Mouse (Mus musculus): Measurements from ENCODE around the gene Agbl1. TPM values are rescaled to one million over a fixed set of nuclear protein-coding genes. Genes with fewer than 3 reads are reported as not detected.

Agbl1 gene
- polyA plus RNA-seq, 1 experiment from 2014 or later: 0.16 TPM

DNA sequence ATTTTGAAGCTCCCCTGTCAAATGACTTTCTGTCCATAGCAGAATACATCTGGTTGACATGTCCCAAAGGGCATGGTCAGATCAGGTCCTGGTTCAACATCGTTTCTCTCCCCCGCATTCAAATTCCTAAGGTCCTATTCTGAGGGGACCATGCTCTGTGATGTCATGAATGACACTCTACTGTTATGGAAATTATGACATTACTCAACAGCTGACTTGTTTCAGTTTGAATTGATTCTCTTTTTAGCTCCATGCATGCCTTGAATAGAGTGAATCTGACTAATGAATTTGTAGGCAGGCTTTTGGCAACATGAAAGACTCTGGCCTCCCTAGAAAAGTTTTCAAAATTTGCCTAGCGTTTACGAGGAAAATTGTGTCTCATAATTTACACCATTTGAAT, 141.6 kb downstream of the Agbl1 start:
- Histone ChIP-seq H3K4me1 (ENCODE audit: control insufficient read depth, insufficient read depth, low read depth, low read length) (no peaks in the 10 kb centered on the region), H3K9ac (ENCODE audit: low read depth, low read length) (no peak overlapping the region), H3K9me3 (ENCODE audit: control insufficient read depth, low read length) (no peaks in the 10 kb centered on the region), H3K4me3 (ENCODE audit: low read length) (no peak overlapping the region), H3K27me3 (replicated peaks; ENCODE audit: control insufficient read depth, insufficient read depth, low read length) (no peaks in the 10 kb centered on the region), H3K27ac (ENCODE audit: low read depth, low read length) (no peak overlapping the region), H3K4me2 (ENCODE audit: low read length) (no peak overlapping the region), H3K36me3 (ENCODE audit: control insufficient read depth, insufficient read depth, low read length) (no peaks in the 10 kb centered on the region)
- WGBS: 42% methylated on average over 4 of the region's 4 CpGs
- no peak for ATAC-seq

GRCm38 (mm10) chr7:76379493-76379892, 149.8 kb downstream of the Agbl1 start:
- ATAC-seq: no peak
- 94% methylated on average over 3 of the region's 3 CpGs for WGBS
- H3K36me3 ChIP-seq (ENCODE audit: control insufficient read depth, insufficient read depth, low read length): no peaks in the 10 kb centered on the region
- no peak overlapping the region for H3K4me2 ChIP-seq (ENCODE audit: low read length)
- H3K4me1 ChIP-seq (ENCODE audit: control insufficient read depth, insufficient read depth, low read depth, low read length): no peaks in the 10 kb centered on the region
- H3K27me3 ChIP-seq (replicated peaks; ENCODE audit: control insufficient read depth, insufficient read depth, low read length): no peaks in the 10 kb centered on the region
- no peak overlapping the region for H3K4me3 ChIP-seq (ENCODE audit: low read length)
- H3K9ac ChIP-seq (ENCODE audit: low read depth, low read length): no peak overlapping the region
- no peak overlapping the region for H3K27ac ChIP-seq (ENCODE audit: low read depth, low read length)
- H3K9me3 ChIP-seq (ENCODE audit: control insufficient read depth, low read length): no peaks in the 10 kb centered on the region

GRCm38 (mm10) chr7:76381986-76382385, 152.3 kb downstream of the Agbl1 start:
- WGBS: 82% methylated on average over 2 of the region's 2 CpGs

GRCm38 (mm10) chr7:76389240-76389639, 159.6 kb downstream of the Agbl1 start:
- Histone ChIP-seq H3K4me2 (ENCODE audit: low read length) (no peak overlapping the region), H3K27me3 (replicated peaks; ENCODE audit: control insufficient read depth, insufficient read depth, low read length) (no peaks in the 10 kb centered on the region), H3K9me3 (ENCODE audit: control insufficient read depth, low read length) (no peaks in the 10 kb centered on the region), H3K9ac (ENCODE audit: low read depth, low read length) (no peak overlapping the region; the same call in 1 of the 2 replicates), H3K27ac (ENCODE audit: low read depth, low read length) (no peak overlapping the region), H3K36me3 (ENCODE audit: control insufficient read depth, insufficient read depth, low read length) (no peaks in the 10 kb centered on the region), H3K4me3 (ENCODE audit: low read length) (no peak overlapping the region), H3K4me1 (ENCODE audit: control insufficient read depth, insufficient read depth, low read depth, low read length) (peaks cover 13% of the 10 kb centered on the region)
- 78% methylated on average over 5 of the region's 5 CpGs for whole genome bisulfite sequencing
- no peak for ATAC-seq

More at GRCm38 (mm10) chr7:76381986-76382385, 152.3 kb downstream of the Agbl1 start:
- no peaks in the 10 kb centered on the region for H3K4me1 ChIP-seq (ENCODE audit: control insufficient read depth, insufficient read depth, low read depth, low read length)
- H3K4me3 ChIP-seq (ENCODE audit: low read length): no peak overlapping the region
- no peaks in the 10 kb centered on the region for H3K36me3 ChIP-seq (ENCODE audit: control insufficient read depth, insufficient read depth, low read length)
- ATAC-seq: no peak
- no peak overlapping the region for H3K9ac ChIP-seq (ENCODE audit: low read depth, low read length)
- no peak overlapping the region for H3K27ac ChIP-seq (ENCODE audit: low read depth, low read length)
- H3K27me3 ChIP-seq (replicated peaks; ENCODE audit: control insufficient read depth, insufficient read depth, low read length): no peaks in the 10 kb centered on the region
- no peaks in the 10 kb centered on the region for H3K9me3 ChIP-seq (ENCODE audit: control insufficient read depth, low read length)
- H3K4me2 ChIP-seq (ENCODE audit: low read length): no peak overlapping the region

DNA sequence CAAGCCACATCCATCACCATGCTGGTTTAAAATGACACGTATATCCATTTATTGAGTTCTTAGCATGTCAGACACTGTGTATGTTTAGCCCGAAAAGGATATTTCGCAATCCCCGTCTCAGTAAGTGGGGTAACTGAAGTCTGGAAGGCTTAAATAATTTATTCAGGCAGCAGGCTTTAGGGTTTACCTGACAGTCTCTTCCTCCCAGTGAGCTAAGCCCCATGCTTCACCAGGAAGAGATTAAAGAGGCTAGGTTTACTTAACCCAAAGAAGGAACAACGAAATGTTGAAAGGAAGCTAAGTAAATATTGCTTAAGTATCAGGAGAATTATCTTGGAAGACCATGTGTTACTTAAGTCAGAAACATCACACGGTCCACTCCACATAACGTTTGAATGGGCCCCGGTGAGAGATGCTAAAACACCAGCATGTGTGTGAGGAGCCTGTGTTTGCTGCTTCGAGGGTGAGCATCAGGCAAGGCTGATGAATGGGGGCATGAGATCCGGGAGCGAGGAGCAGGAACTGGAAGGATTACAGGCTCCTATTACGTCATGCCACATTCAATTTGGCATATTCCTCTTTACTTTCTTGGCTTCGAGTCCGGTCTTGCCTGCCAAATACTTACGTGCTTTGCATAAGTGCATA, 162.7 kb downstream of the Agbl1 start:
- no peaks in the 10 kb centered on the region for H3K9me3 ChIP-seq (ENCODE audit: control insufficient read depth, low read length)
- H3K36me3 ChIP-seq (ENCODE audit: control insufficient read depth, insufficient read depth, low read length): no peaks in the 10 kb centered on the region
- peaks cover 13% of the 10 kb centered on the region for H3K4me1 ChIP-seq (ENCODE audit: control insufficient read depth, insufficient read depth, low read depth, low read length)
- peak overlapping the region; percentile 23; the same call in 1 of the 2 replicates for H3K9ac ChIP-seq (ENCODE audit: low read depth, low read length)
- ATAC-seq: peak; percentile 79
- peak overlapping the region; percentile 78 for H3K4me2 ChIP-seq (ENCODE audit: low read length)
- H3K27me3 ChIP-seq (replicated peaks; ENCODE audit: control insufficient read depth, insufficient read depth, low read length): no peaks in the 10 kb centered on the region
- H3K27ac ChIP-seq (ENCODE audit: low read depth, low read length): no peak overlapping the region
- 22% methylated on average over 15 of the region's 15 CpGs for WGBS
- peak overlapping the region; percentile 43 for H3K4me3 ChIP-seq (ENCODE audit: low read length)

DNA sequence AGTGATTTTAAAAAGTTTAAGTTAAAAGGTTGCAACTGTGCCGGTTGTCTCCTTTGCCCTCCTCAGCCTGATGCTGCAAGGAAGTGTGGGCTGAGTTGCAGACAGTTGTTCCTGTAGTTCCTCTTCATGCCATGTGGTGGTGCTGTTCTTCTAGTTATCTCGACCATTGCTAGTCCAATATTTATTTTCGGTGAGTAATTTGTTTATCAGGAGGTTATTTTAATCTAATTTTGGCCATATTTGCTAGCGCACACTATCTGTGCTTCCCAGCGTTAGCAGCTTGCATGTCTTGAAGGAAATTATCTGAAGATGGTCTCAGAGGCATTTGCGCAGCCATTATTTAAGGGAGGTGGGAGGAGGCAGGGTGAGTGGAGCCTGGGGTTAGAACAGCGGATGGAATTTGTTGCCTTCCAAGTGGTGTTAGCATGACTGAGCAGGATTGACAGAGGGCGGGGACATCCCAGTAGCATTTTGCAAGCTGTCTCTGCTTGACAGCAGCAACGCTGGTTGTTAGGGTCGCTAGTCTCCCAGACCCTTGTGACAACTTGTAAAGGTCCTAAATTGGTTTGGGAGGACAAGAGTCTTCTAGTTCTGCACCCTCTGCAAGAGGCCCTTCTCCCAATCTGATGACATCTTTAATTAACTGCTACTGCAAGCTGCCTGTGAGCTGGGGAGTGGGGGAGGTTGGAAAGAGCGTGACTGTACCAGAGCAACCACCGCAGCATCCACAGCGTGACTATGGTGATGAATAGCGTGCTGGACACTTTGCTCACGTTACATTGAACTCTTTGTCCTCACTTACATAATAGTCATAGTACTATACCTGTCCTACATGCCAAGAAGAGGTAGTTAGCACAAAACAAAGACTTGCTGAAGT, 163.5 kb downstream of the Agbl1 start:
- Histone ChIP-seq H3K9ac (ENCODE audit: low read depth, low read length) (peak overlapping the region; percentile 60), H3K9me3 (ENCODE audit: control insufficient read depth, low read length) (no peaks in the 10 kb centered on the region), H3K27me3 (replicated peaks; ENCODE audit: control insufficient read depth, insufficient read depth, low read length) (no peaks in the 10 kb centered on the region), H3K4me3 (ENCODE audit: low read length) (peak overlapping the region; percentile 43), H3K4me1 (ENCODE audit: control insufficient read depth, insufficient read depth, low read depth, low read length) (peaks cover 13% of the 10 kb centered on the region), H3K36me3 (ENCODE audit: control insufficient read depth, insufficient read depth, low read length) (no peaks in the 10 kb centered on the region), H3K27ac (ENCODE audit: low read depth, low read length) (peak overlapping the region; percentile 80), H3K4me2 (ENCODE audit: low read length) (peak overlapping the region; percentile 78)
- ATAC-seq: peak; percentile 93
- 4% methylated on average over 15 of the region's 15 CpGs for WGBS

GRCm38 (mm10) chr7:76407930-76408557, 178.4 kb downstream of the Agbl1 start:
- H3K9me3 ChIP-seq (ENCODE audit: control insufficient read depth, low read length): no peaks in the 10 kb centered on the region
- no peak overlapping the region for H3K9ac ChIP-seq (ENCODE audit: low read depth, low read length)
- no peaks in the 10 kb centered on the region; the same call in 1 of the 2 replicates for H3K4me1 ChIP-seq (ENCODE audit: control insufficient read depth, insufficient read depth, low read depth, low read length)
- no peak overlapping the region for H3K4me2 ChIP-seq (ENCODE audit: low read length)
- no peaks in the 10 kb centered on the region for H3K27me3 ChIP-seq (replicated peaks; ENCODE audit: control insufficient read depth, insufficient read depth, low read length)
- no peak overlapping the region for H3K4me3 ChIP-seq (ENCODE audit: low read length)
- no peak for ATAC-seq
- no peak overlapping the region for H3K27ac ChIP-seq (ENCODE audit: low read depth, low read length)
- no peaks in the 10 kb centered on the region for H3K36me3 ChIP-seq (ENCODE audit: control insufficient read depth, insufficient read depth, low read length)
- whole genome bisulfite sequencing: 28% methylated on average over 4 of the region's 4 CpGs

GRCm38 (mm10) chr7:76409020-76409419, 179.3 kb downstream of the Agbl1 start:
- H3K4me3 ChIP-seq (ENCODE audit: low read length): no peak overlapping the region
- no peaks in the 10 kb centered on the region; the same call in 1 of the 2 replicates for H3K4me1 ChIP-seq (ENCODE audit: control insufficient read depth, insufficient read depth, low read depth, low read length)
- H3K4me2 ChIP-seq (ENCODE audit: low read length): no peak overlapping the region
- H3K9ac ChIP-seq (ENCODE audit: low read depth, low read length): no peak overlapping the region
- WGBS: 44% methylated on average over 10 of the region's 10 CpGs
- no peak for ATAC-seq
- H3K27ac ChIP-seq (ENCODE audit: low read depth, low read length): no peak overlapping the region
- H3K9me3 ChIP-seq (ENCODE audit: control insufficient read depth, low read length): no peaks in the 10 kb centered on the region
- H3K27me3 ChIP-seq (replicated peaks; ENCODE audit: control insufficient read depth, insufficient read depth, low read length): no peaks in the 10 kb centered on the region
- H3K36me3 ChIP-seq (ENCODE audit: control insufficient read depth, insufficient read depth, low read length): no peaks in the 10 kb centered on the region

All from hindbrain, embryonic 16.5 days (tissue).